Comparison of ENCODE assay signal across 7 mouse cellular contexts in the genomic region with DNA sequence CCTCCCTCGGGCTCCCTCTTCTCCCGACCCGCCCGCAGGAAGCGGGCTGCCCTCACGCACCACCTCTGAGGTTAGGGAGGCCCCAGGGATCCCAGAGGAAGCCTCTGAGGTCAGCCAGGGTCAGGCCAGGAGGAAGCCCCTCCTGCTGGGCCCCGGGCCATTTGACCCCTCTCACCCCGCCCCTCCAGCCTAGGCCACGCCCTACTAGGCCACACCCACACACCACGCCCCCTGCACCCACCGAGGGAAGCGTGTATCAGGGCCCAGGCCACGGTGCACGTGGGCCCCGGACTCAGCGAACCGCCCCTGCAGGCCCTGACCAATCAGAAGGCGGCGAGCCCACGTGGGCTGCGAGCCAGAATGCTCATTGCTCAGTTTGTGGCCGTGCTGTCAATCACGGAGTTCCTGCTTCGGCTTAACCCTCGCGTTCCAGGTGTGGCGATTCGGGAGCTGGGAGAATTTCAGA. TPM values are rescaled to one million over a fixed set of nuclear protein-coding genes. Genes with fewer than 3 reads are reported as not detected.
DNase-seq lines count a peak whose midpoint lies in the region; ATAC-seq lines count a peak whose summit lies in the region.

A gene (minus strand): TSS at position 336 of the 466 bp plus-strand sequence.

- no peaks in the 10 kb centered on the region for H3K27me3 ChIP-seq in intestine, embryonic 15.5 days (replicated peaks)
- H3K27me3 ChIP-seq in midbrain, embryonic 10.5 days (ENCODE audit: low read depth, poor library complexity, severe bottlenecking) = peaks cover 67% of the 10 kb centered on the region

- peak; percentile 87 for ATAC-seq in intestine, embryonic 15.5 days

- DNase-seq in adrenal gland, adult 18-20 months (ENCODE audit: low spot score in 2 of 2) = peak; percentile 93 to 94
- DNase-seq in embryo, embryonic 11 days = peak; percentile 98
- DNase-seq in gastrocnemius, postnatal 36 days = peak; percentile 91 to 94
- peak; percentile 92 to 95 for DNase-seq in left cerebral cortex, postnatal 25 days (ENCODE audit: low spot score in 2 of 2)
- peak; percentile 99 for DNase-seq in midbrain, embryonic 10.5 days (ENCODE audit: low spot score)
- DNase-seq in right cerebral cortex, postnatal 4 days = peak; percentile 97

- no peaks in the 10 kb centered on the region for H3K36me3 ChIP-seq in intestine, embryonic 15.5 days
- H3K36me3 ChIP-seq in midbrain, embryonic 10.5 days = no peaks in the 10 kb centered on the region

- intact Hi-C loops in gastrocnemius, postnatal 36 days (cut with DNase I) = loop anchor here (5.0 kb wide), 2 partner anchors 83 to 103 kb away; a partner anchor contains a TSS
- intact Hi-C loops in left cerebral cortex, postnatal 25 days (cut with DNase I) = loop anchor here (5.0 to 10.0 kb wide), 2 partner anchors 38 to 574 kb away; no protein-coding TSS in a partner anchor

- H3K4me2 ChIP-seq in intestine, embryonic 15.5 days (replicated peaks) = peak within 1 kb of the TSS; percentile 75

- H3K27ac ChIP-seq in intestine, embryonic 15.5 days = 0 out of 2 replicates have a peak within 1 kb of the TSS, but pooled peaks have one; percentile 48
- H3K27ac ChIP-seq in midbrain, embryonic 10.5 days (replicated peaks) = peak within 1 kb of the TSS; percentile 72

- peaks cover 54% of the 10 kb centered on the region for H3K4me1 ChIP-seq in intestine, embryonic 15.5 days (replicated peaks)
- H3K4me1 ChIP-seq in midbrain, embryonic 10.5 days = peaks cover 74% of the 10 kb centered on the region

- no peak within 1 kb of the TSS for H3K9ac ChIP-seq in intestine, embryonic 15.5 days

- 1% methylated on average over 28 of the region's 28 CpGs for WGBS in intestine, embryonic 15.5 days
- WGBS in midbrain, embryonic 10.5 days = under 1% methylated on average over 28 of the region's 28 CpGs

- H3K4me3 ChIP-seq in intestine, embryonic 15.5 days (replicated peaks) = peak within 1 kb of the TSS; percentile 34
- peak within 1 kb of the TSS; percentile 40 for H3K4me3 ChIP-seq in midbrain, embryonic 10.5 days

- H3K9me3 ChIP-seq in intestine, embryonic 15.5 days = no peaks in the 10 kb centered on the region
- H3K9me3 ChIP-seq in midbrain, embryonic 10.5 days (replicated peaks) = no peaks in the 10 kb centered on the region

RNA-seq across cellular contexts. Expression of the gene that starts here (rescaled TPM):
- total RNA-seq in adrenal gland, adult 18-20 months (2021) = 10 to 100 TPM; 21.4 to 37.3 TPM
- 1 to 10 TPM; 4.2 to 4.9 TPM for total RNA-seq in gastrocnemius, postnatal 36 days (2021)
- polyA plus RNA-seq in intestine, embryonic 15.5 days (2015; fragmentation: Nextera tagmentation; extraction: Ambion mirVana) = 19.9 and 26.0 TPM in 2 replicates
- 1 to 10 TPM; 4.2 to 5.8 TPM for total RNA-seq in left cerebral cortex, postnatal 25 days (2021)
- polyA plus RNA-seq in midbrain, embryonic 10.5 days (2016; fragmentation: Nextera tagmentation; extraction: Ambion mirVana) = 6.0 and 8.8 TPM in 2 replicates

Comparison
In these comparisons a context has a peak if more than half of its experiments do, and no peak if none do; other contexts are left out.
1. Peak in every context shown above with its lines: DNase-seq, ATAC-seq, H3K4me3 ChIP-seq and H3K27ac ChIP-seq.